Mouse (Mus musculus) spleen, adult 2 months (tissue): ENCODE measurements around the gene Park7. TPM values are rescaled to one million over a fixed set of nuclear protein-coding genes. Genes with fewer than 3 reads are reported as not detected.

Experiments used
- DNase-seq, 2 experiments: peaks; one replicate each; pipeline versions ENCODE4 v3.0.0 to v3.0.0-alpha.2; 2012 to 2021; ENCODE audit warnings: low spot score in 2 of 2, low read depth in 1 of 2
- H3K27ac ChIP-seq: fragments of 200-500 bp; 2 replicates; pipeline ENCODE4 v1.5.1; 2012; ENCODE audit warnings: low read length, inconsistent platforms; ENCODE audit not compliant: insufficient read depth
- H3K27me3 ChIP-seq: fragments of 200-500 bp; 2 replicates; pipeline ENCODE4 v1.6.1; 2012; ENCODE audit warnings: mild to moderate bottlenecking, moderate library complexity, low read length, inconsistent platforms; ENCODE audit not compliant: control insufficient read depth, insufficient read depth
- H3K36me3 ChIP-seq: fragments of 200-500 bp; 2 replicates; pipeline ENCODE4 v1.6.1; 2012; ENCODE audit warnings: mild to moderate bottlenecking, low read length, inconsistent platforms; ENCODE audit not compliant: control insufficient read depth, insufficient read depth
- H3K4me1 ChIP-seq: fragments of 200-500 bp; 2 replicates; pipeline ENCODE4 v1.6.1; 2011; ENCODE audit warnings: inconsistent platforms; ENCODE audit not compliant: control insufficient read depth, insufficient read depth, insufficient read length
- H3K4me3 ChIP-seq: fragments of 200-500 bp; 2 replicates; pipeline ENCODE4 v1.5.1; 2011; ENCODE audit warnings: mild to moderate bottlenecking, inconsistent platforms; ENCODE audit not compliant: insufficient read depth, insufficient read length; ENCODE audit errors: extremely low read depth
- CTCF ChIP-seq: fragments of 200-500 bp; IDR thresholded peaks from 2 replicates; pipeline ENCODE4 v1.5.1; 2011; ENCODE audit warnings: mild to moderate bottlenecking, inconsistent platforms; ENCODE audit not compliant: insufficient read depth, insufficient read length, insufficient replicate concordance; ENCODE audit errors: extremely low read depth
- POLR2A ChIP-seq: fragments of 200-500 bp; IDR thresholded peaks from 2 replicates; pipeline ENCODE4 v1.6.1; 2011; ENCODE audit warnings: low read depth, low read length, inconsistent platforms
- WGBS: fragments of 180-500 bp; shearing (Covaris S2); methylation state at CpG from one replicate; pipeline ENCODE4 v1.1.7; 2018; 5-methylcytosine and 5-hydroxymethylcytosine counted together
- polyA plus RNA-seq: library from polyadenylated mRNA; depleted of rRNA; stranded (reverse); fragments of >200 nt; gene quantifications from 2 replicates; pipeline ENCODE4 v1.2.3, GENCODE M21; 2012; rRNA removed

The Park7 gene
- 51.4 and 56.9 TPM in 2 replicates for polyA plus RNA-seq

DNA sequence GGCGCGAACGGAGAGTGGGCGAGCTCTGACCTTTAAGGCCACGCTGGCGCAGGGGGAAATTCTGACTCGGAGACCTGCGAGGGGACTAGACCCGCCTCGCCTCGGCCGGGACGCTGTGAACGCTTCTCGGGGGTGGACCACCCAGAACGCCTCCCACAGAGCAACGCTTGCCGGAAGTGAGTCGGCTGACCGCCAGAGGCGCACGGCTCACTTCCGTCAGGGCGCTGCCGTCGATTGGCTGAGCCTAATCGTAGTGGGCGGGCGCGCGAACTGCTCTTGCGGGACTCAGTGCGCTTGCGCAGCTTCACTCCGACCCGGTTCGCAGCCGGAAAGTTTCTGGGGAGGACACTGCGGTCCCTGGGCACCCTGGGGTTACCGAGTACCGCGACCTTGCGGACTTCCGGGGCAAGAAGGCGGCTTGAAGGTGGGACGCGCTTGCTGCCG is at the start of gene Park7, which contains the start of gene Tnfrsf9:
Gene Park7 (minus strand): TSS at position 148 of the 444 bp plus-strand sequence.
Gene Tnfrsf9 (plus strand): TSS at position 273 of the 444 bp plus-strand sequence.
- WGBS: under 1% methylated on average over 48 of the region's 48 CpGs
- DNase-seq: peak; percentile 91 to 94
- Histone ChIP-seq H3K27ac (peak within 1 kb of the TSS; percentile 94), H3K4me3 (peak within 1 kb of the TSS; percentile 77), H3K4me1 (peaks cover 14% of the 10 kb centered on the region; the same call in 1 of the 2 replicates), H3K27me3 (no peaks in the 10 kb centered on the region), H3K36me3 (no peaks in the 10 kb centered on the region)
- TF ChIP-seq POLR2A: peak; percentile 79
- peak; percentile 72 for TF ChIP-seq CTCF

DNA sequence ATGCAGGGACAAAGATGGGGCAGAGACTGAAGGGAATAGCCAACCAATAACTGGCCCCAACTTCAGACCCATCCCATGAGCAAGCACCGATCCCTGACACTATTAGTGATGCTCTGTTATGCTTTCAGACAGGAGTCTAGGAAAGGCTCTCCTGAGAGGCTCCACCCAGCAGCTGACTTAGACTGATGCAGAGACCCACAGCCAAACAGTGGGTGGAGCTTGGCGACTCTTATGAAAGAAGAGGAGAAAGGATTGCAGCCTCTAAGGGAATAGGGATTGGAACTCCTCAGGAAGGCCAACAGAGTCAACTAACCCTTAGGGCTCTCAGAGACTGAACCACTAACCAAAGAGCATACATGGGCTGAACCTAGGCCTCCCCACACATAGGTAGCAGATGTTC is 49.5 kb upstream of the Park7 start:
- no peak for DNase-seq
- Histone ChIP-seq H3K27ac (no peak overlapping the region), H3K4me3 (no peak overlapping the region), H3K4me1 (no peaks in the 10 kb centered on the region), H3K27me3 (no peaks in the 10 kb centered on the region), H3K36me3 (no peaks in the 10 kb centered on the region)
- 71% methylated on average over 2 of the region's 2 CpGs for WGBS
- TF ChIP-seq POLR2A: no peak

DNA sequence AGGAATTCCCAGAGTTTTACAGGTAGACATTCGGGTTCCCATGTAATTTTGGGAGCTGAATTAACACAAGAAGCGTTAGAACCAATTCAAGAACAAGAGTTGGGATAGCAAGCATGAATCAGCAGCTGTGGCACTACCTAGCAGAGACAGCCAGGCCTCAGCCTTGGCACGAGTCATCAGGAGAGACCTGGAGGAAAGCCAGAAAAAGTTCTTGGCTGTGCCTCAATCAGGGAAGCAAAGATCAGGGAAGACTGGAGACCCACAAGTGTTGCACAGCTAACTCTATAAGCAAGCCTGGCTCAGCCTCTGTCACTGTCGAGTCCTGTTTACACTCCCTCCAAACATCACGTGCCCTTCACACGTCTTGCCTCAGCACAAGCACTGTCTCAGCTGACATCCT is 48.0 kb upstream of the Park7 start:
- Histone ChIP-seq H3K4me3 (no peak overlapping the region), H3K27me3 (no peaks in the 10 kb centered on the region), H3K27ac (no peak overlapping the region), H3K36me3 (no peaks in the 10 kb centered on the region), H3K4me1 (no peaks in the 10 kb centered on the region)
- TF ChIP-seq CTCF (no peak), POLR2A (no peak)
- WGBS: 63% methylated on average over 6 of the region's 6 CpGs
- DNase-seq: no peak

DNA sequence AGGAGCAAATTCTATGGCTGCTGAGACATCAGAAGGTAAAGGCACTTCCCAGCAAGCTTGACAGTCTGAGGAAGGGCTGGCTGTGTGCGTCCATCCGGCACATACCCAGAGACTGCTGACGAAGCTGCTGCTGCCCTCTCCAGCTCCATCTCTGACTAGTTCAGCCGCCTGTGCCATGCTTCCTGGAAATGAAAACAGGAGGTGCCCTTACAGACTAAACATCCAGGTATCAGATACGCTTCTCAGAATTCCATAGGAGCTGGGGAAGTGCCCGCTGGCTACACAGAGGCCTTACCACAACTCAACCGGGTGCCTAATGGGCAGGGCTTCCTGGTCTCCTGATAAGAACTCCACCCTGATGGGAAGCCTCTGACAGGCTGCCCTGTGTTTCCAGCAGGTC is 44.3 kb upstream of the Park7 start:
- H3K4me3 ChIP-seq: no peak overlapping the region
- DNase-seq: no peak
- WGBS: 73% methylated on average over 7 of the region's 7 CpGs

DNA sequence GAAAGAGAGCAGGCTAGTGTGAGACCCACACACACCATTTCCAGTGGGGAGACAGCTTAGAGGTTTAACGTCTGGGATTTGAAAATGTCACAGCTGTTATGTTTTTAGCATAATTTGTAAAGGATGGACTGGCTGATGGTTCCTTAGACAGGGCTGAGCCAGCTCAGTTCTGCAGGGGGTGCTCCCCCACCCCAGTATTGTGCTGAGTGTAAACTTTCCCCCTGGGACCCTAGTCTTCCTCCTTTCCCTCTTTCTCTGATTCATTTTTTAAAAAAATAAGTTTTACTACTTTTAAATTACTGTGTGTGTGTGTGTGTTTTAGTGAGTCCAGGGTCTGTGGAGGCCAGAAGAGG is 42.8 kb upstream of the Park7 start:
- no peaks in the 10 kb centered on the region for H3K4me1 ChIP-seq
- H3K36me3 ChIP-seq: no peaks in the 10 kb centered on the region
- TF ChIP-seq POLR2A (no peak), CTCF (no peak)
- H3K27ac ChIP-seq: no peak overlapping the region
- H3K4me3 ChIP-seq: no peak overlapping the region
- no peaks in the 10 kb centered on the region for H3K27me3 ChIP-seq
- DNase-seq: no peak
- WGBS: 71% methylated on average over 1 of the region's 1 CpGs

More for the DNA sequence above, 44.3 kb upstream of the Park7 start:
- Histone ChIP-seq H3K27me3 (no peaks in the 10 kb centered on the region), H3K4me1 (no peaks in the 10 kb centered on the region), H3K27ac (no peak overlapping the region), H3K36me3 (no peaks in the 10 kb centered on the region)
- TF ChIP-seq CTCF (no peak), POLR2A (no peak)

DNA sequence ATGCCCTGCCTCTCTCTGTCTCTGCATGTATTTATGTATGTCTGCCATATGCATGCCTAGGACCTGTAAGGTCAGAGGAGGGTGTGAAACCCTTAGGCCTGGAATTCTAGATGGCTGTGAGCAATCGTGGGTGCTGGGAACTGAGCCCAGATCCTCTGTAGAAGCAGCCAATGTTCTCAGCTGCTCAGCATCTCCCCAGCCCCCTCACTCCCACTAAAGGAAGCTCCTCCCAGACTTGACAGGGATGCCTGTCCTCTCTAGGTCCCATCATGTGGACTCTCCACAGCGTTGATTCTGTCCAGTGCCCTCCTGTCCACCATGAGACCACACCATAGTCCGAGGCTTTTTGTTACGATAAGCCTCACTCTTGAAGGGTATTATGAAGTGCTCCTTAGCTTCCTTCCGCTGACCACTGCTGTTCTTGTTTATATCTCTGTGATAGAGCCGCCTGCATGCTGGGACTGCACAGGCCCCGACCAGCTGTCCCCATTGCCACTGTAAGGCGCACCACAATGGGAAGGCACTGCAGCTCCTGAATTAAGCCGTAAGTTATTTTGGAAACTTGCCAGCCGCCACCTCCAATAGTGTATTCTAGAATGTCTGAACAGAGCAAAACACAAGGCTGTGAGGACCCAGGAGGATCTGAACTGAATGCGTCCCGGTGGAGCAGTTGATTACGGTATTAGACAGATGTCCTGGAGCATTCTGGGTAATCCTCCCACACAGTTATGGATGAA is 42.3 kb upstream of the Park7 start:
- DNase-seq: no peak
- Histone ChIP-seq H3K27ac (no peak overlapping the region), H3K27me3 (no peaks in the 10 kb centered on the region), H3K4me3 (no peak overlapping the region), H3K4me1 (no peaks in the 10 kb centered on the region), H3K36me3 (no peaks in the 10 kb centered on the region)
- 83% methylated on average over 13 of the region's 13 CpGs for WGBS
- no peak for TF ChIP-seq CTCF
- TF ChIP-seq POLR2A: no peak

DNA sequence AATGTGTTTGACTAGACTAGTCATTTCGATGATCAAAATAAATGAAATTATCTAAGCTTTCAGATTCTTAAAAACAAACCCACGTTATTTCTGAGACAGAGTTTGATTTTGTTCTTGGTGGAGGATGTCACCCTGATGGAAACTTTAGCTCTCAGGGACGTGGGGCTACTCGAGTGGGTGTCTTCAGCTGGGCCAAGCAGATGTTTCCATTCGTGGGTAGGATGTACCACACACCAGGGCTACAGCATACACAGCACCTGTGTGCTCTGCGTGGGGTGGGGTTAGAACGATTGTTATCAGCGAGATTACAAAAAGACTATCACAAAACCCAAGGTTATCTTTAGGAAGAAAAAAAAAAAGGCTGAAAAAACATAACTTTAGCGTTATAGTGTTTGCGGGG is 36.7 kb upstream of the Park7 start:
- H3K4me3 ChIP-seq: no peak overlapping the region
- no peaks in the 10 kb centered on the region for H3K27me3 ChIP-seq
- no peak overlapping the region for H3K27ac ChIP-seq
- H3K4me1 ChIP-seq: no peaks in the 10 kb centered on the region
- no peak for DNase-seq
- TF ChIP-seq POLR2A (no peak), CTCF (no peak)
- WGBS: 59% methylated on average over 10 of the region's 10 CpGs
- no peaks in the 10 kb centered on the region for H3K36me3 ChIP-seq
